Mouse (Mus musculus): ENCODE measurements around the gene Epb41l3. TPM values are rescaled to one million over a fixed set of nuclear protein-coding genes. Genes with fewer than 3 reads are reported as not detected.

Epb41l3 gene
- polyA plus RNA-seq, 1 experiment from 2014 or later, result 16.6 TPM

DNA sequence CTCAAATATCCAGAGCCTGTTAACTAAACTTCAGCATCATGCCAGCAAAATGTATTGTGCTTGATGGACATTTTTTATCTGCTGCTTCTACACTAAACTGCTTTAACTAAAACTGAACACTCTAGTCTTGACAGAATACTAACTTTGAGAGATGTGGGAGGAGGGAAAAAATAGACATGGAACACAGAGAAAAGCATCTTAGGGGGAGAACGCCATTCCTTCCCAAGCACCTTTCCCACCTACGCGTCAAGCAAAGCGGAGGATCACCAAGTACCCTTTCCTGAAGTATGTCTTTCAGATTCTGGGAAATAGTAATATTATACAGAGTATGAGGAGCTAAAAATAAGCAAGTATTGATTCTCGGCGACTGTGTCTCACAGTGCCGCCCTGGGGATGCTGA is 15.7 kb upstream of the Epb41l3 start:
- no peak overlapping the region for H3K4me3 ChIP-seq (ENCODE audit: low read depth, low read length)
- H3K27me3 ChIP-seq (ENCODE audit: control insufficient read depth, insufficient read depth, low read length), result no peaks in the 10 kb centered on the region
- ATAC-seq (ENCODE audit: low FRiP score, low TSS enrichment) (no peak), DNase-seq (ENCODE audit: low spot score) (no peak)
- no peaks in the 10 kb centered on the region for H3K36me3 ChIP-seq (ENCODE audit: control insufficient read depth, insufficient read depth, low read length)
- H3K4me2 ChIP-seq (replicated peaks; ENCODE audit: low read depth), result no peak overlapping the region
- TF ChIP-seq EP300 (optimal IDR thresholded peaks at IDR 0.05) (no peak), CTCF (IDR thresholded peaks at IDR 0.05; ENCODE audit: low read depth) (no peak)
- H3K9me3 ChIP-seq (ENCODE audit: control insufficient read depth, low read length), result 0 out of 2 replicates have a peak, but pooled peaks cover 2% of the 10 kb centered on the region
- WGBS, result 88% methylated on average over 7 of the region's 7 CpGs
- no peak overlapping the region for H3K9ac ChIP-seq (ENCODE audit: low read length)
- H3K27ac ChIP-seq (replicated peaks), result no peak overlapping the region
- no peaks in the 10 kb centered on the region for H3K4me1 ChIP-seq (replicated peaks; ENCODE audit: control insufficient read depth, insufficient read depth)

DNA sequence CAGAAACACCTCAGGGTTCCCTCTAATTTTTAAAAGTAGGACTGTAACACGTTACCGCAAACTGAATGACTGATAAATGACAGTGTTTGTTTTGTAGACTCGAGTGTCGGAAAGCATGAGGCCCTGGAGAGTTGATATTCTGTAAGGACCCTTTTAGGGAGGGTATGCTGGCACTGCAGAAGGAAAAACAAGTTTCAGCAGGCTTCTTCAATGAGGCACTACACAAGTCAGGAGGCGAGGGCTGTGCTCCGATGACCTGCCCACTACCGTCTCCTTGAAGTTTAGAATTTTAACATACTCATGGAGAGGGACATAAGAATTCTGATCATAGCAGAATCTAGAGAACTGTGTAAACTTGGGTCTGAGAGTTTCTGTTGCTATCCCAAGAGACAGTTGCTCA is 15.1 kb upstream of the Epb41l3 start:
- no peak for ATAC-seq (ENCODE audit: low FRiP score, low TSS enrichment)
- Histone ChIP-seq H3K27ac (replicated peaks) (no peak overlapping the region), H3K9ac (ENCODE audit: low read length) (no peak overlapping the region), H3K4me3 (ENCODE audit: low read depth, low read length) (no peak overlapping the region), H3K9me3 (ENCODE audit: control insufficient read depth, low read length) (0 out of 2 replicates have a peak, but pooled peaks cover 2% of the 10 kb centered on the region), H3K4me2 (replicated peaks; ENCODE audit: low read depth) (no peak overlapping the region), H3K36me3 (ENCODE audit: control insufficient read depth, insufficient read depth, low read length) (no peaks in the 10 kb centered on the region), H3K4me1 (replicated peaks; ENCODE audit: control insufficient read depth, insufficient read depth) (no peaks in the 10 kb centered on the region), H3K27me3 (ENCODE audit: control insufficient read depth, insufficient read depth, low read length) (no peaks in the 10 kb centered on the region)
- TF ChIP-seq EP300 (optimal IDR thresholded peaks at IDR 0.05) (no peak), CTCF (IDR thresholded peaks at IDR 0.05; ENCODE audit: low read depth) (no peak)
- 59% methylated on average over 7 of the region's 7 CpGs for WGBS
- no peak for DNase-seq (ENCODE audit: low spot score)

DNA sequence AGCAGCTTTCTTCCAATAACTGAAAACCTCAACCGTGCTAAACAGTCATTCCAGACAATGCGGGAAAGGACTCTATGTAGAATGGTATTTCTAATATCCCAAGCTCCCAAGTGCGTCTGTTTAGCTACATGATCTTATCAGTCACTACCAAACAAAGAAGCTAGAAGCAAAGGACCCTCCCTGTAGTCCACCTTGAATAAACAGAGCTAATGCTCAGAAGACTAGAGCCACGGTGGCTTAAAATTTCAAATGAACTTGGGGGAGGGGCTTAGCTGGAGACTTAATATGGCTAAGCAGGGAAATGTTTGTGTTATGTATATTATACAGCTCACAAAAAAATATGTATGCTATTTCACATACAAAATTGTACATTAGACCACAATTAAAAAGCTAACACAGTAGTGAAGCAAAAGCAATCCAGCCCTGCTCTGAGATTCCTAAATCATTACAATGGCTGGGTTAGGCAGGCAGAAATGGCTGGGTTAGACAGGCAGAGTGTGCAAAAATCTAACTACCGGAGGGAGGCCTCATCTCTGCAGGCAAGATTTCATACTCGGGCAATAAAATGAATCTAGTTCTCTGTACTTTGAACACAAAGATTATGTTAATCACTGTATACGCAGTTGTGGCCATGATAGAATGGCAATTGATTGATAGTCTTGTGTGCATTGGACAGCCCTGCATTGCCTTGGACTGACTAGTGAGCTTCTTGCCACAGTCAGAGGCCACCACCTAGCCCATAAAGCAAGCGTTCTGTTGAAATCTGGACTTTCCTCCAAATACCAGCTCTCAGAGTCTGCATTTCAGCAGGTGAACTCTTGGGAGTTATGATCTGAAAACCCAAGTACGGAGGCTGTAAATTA is 13.4 kb upstream of the Epb41l3 start:
- TF ChIP-seq EP300 (optimal IDR thresholded peaks at IDR 0.05) (no peak), CTCF (IDR thresholded peaks at IDR 0.05; ENCODE audit: low read depth) (no peak)
- DNase-seq (ENCODE audit: low spot score) (no peak), ATAC-seq (ENCODE audit: low FRiP score, low TSS enrichment) (no peak)
- Histone ChIP-seq H3K36me3 (ENCODE audit: control insufficient read depth, insufficient read depth, low read length) (no peaks in the 10 kb centered on the region), H3K9me3 (ENCODE audit: control insufficient read depth, low read length) (0 out of 2 replicates have a peak, but pooled peaks cover 2% of the 10 kb centered on the region), H3K4me1 (replicated peaks; ENCODE audit: control insufficient read depth, insufficient read depth) (no peaks in the 10 kb centered on the region), H3K4me2 (replicated peaks; ENCODE audit: low read depth) (no peak overlapping the region), H3K4me3 (ENCODE audit: low read depth, low read length) (no peak overlapping the region), H3K9ac (ENCODE audit: low read length) (no peak overlapping the region), H3K27ac (replicated peaks) (no peak overlapping the region), H3K27me3 (ENCODE audit: control insufficient read depth, insufficient read depth, low read length) (no peaks in the 10 kb centered on the region)
- WGBS, result 41% methylated on average over 9 of the region's 9 CpGs

DNA sequence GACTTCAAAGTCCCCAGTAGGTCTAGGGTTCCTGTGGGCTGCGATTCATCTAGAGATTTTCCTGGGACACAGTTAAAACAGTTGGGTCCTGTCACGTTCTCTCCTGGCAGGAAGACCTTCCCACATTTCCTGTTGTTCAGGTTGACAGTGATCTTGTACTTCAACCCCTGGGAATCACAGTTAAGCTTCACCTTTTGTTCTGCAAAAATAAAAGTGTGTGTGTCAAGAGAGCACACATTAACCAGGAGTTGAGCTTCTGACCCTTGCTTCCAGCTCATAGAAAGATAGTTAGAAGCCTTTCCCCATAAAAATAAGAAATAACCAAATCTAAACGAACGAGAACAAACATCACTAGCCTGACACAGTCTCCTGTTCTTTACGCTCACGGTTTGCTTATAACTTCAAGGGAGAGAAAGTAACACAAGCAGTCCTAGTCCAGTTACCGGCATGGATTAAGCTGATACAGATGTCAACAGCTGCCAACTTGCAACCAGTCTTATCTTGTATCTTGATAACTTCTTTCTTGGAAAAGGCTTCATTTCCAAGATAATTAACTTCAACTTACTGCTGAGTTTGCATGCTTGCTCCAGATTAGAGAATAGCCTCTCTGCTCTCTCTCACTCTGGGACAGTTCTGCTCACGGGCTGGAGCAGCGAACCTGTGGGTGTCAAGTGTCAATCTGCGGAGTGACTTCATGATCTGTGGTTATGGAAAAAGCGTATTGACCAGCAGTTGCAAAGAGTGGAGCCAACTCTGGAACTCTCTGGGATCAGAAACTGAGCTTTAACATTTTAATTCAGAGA is 7.3 kb upstream of the Epb41l3 start:
- DNase-seq (ENCODE audit: low spot score), result no peak

DNA sequence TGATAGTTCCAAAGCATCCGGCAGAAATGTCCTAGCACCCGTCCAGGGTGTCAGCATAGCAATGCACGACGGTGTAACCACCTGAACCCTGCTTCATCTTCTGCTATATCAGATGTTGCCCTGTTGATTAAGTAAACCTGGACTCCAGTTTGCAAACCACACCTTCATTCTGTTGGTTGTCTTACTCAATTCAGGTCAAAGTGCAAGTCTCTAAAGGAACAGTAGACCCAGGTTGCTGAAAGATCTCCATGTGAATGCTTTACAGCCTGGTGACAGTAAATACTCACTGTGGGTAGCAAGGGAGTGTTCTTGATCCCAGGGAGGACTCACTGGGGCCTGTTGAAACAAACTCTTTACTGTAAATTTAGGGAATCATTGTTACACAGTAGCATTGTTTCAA is 1.4 kb upstream of the Epb41l3 start:
- Histone ChIP-seq H3K27ac (replicated peaks) (no peak overlapping the region), H3K9ac (ENCODE audit: low read length) (no peak overlapping the region), H3K36me3 (ENCODE audit: control insufficient read depth, insufficient read depth, low read length) (no peaks in the 10 kb centered on the region), H3K27me3 (ENCODE audit: control insufficient read depth, insufficient read depth, low read length) (no peaks in the 10 kb centered on the region), H3K4me1 (replicated peaks; ENCODE audit: control insufficient read depth, insufficient read depth) (no peaks in the 10 kb centered on the region; the same call in 1 of the 2 replicates), H3K4me3 (ENCODE audit: low read depth, low read length) (no peak overlapping the region), H3K4me2 (replicated peaks; ENCODE audit: low read depth) (no peak overlapping the region), H3K9me3 (ENCODE audit: control insufficient read depth, low read length) (no peaks in the 10 kb centered on the region)
- WGBS, result 72% methylated on average over 4 of the region's 4 CpGs
- DNase-seq (ENCODE audit: low spot score), result no peak
- ATAC-seq (ENCODE audit: low FRiP score, low TSS enrichment), result no peak
- TF ChIP-seq CTCF (IDR thresholded peaks at IDR 0.05; ENCODE audit: low read depth) (no peak), EP300 (optimal IDR thresholded peaks at IDR 0.05) (no peak)

More for the DNA sequence above, 7.3 kb upstream of the Epb41l3 start:
- H3K9ac ChIP-seq (ENCODE audit: low read length), result no peak overlapping the region
- no peaks in the 10 kb centered on the region for H3K4me1 ChIP-seq (replicated peaks; ENCODE audit: control insufficient read depth, insufficient read depth)
- no peaks in the 10 kb centered on the region for H3K9me3 ChIP-seq (ENCODE audit: control insufficient read depth, low read length)
- no peak for TF ChIP-seq EP300 (optimal IDR thresholded peaks at IDR 0.05)
- TF ChIP-seq CTCF (IDR thresholded peaks at IDR 0.05; ENCODE audit: low read depth), result no peak
- no peaks in the 10 kb centered on the region for H3K36me3 ChIP-seq (ENCODE audit: control insufficient read depth, insufficient read depth, low read length)
- no peak overlapping the region for H3K4me3 ChIP-seq (ENCODE audit: low read depth, low read length)
- 31% methylated on average over 11 of the region's 11 CpGs for WGBS
- no peak for ATAC-seq (ENCODE audit: low FRiP score, low TSS enrichment)
- H3K27ac ChIP-seq (replicated peaks), result no peak overlapping the region
- H3K27me3 ChIP-seq (ENCODE audit: control insufficient read depth, insufficient read depth, low read length), result no peaks in the 10 kb centered on the region
- no peak overlapping the region; the same call in 1 of the 2 replicates for H3K4me2 ChIP-seq (replicated peaks; ENCODE audit: low read depth)

Measured in stomach, postnatal 0 days (tissue).